Mouse (Mus musculus): ENCODE measurements around the gene Clp1. TPM values are rescaled to one million over a fixed set of nuclear protein-coding genes. Genes with fewer than 3 reads are reported as not detected.
"Not testable (repeated sequence)": the region's sequence is repeated elsewhere in the genome, so short reads cannot be mapped to it uniquely, and the experiment has no call there.

The Clp1 gene
- polyA plus RNA-seq, 1 experiment from 2014 or later = 53.9 TPM

GRCm38 (mm10) chr2:84738271-84738911, 11.2 kb upstream of the Clp1 start:
- H3K9me3 ChIP-seq (replicated peaks) = no peaks in the 10 kb centered on the region
- H3K4me3 ChIP-seq (replicated peaks) = peak overlapping the region; percentile 66
- peaks cover 98% of the 10 kb centered on the region for H3K4me1 ChIP-seq (replicated peaks)
- peak overlapping the region; percentile 77; the same call in 1 of the 2 replicates for H3K9ac ChIP-seq
- peaks cover 41% of the 10 kb centered on the region for H3K27me3 ChIP-seq
- H3K4me2 ChIP-seq = peak overlapping the region; percentile 82
- H3K27ac ChIP-seq (replicated peaks) = peak overlapping the region; percentile 98
- 5% methylated on average over 12 of the region's 12 CpGs for WGBS (ENCODE audit: insufficient replicate concordance)
- peaks cover 58% of the 10 kb centered on the region for H3K36me3 ChIP-seq (replicated peaks)
- no peak for ATAC-seq (ENCODE audit: insufficient read depth)

GRCm38 (mm10) chr2:84737451-84737925, 10.3 kb upstream of the Clp1 start:
- H3K4me1 ChIP-seq (replicated peaks) = peaks cover 98% of the 10 kb centered on the region
- no peak for ATAC-seq (ENCODE audit: insufficient read depth)

GRCm38 (mm10) chr2:84736312-84737161, 9.4 kb upstream of the Clp1 start:
- peak overlapping the region; percentile 98 for H3K27ac ChIP-seq (replicated peaks)
- no peaks in the 10 kb centered on the region for H3K9me3 ChIP-seq (replicated peaks)
- peaks cover 29% of the 10 kb centered on the region for H3K27me3 ChIP-seq
- H3K36me3 ChIP-seq (replicated peaks) = peaks cover 54% of the 10 kb centered on the region
- ATAC-seq (ENCODE audit: insufficient read depth) = no peak
- peak overlapping the region; percentile 77 for H3K9ac ChIP-seq
- peaks cover 98% of the 10 kb centered on the region for H3K4me1 ChIP-seq (replicated peaks)
- WGBS (ENCODE audit: insufficient replicate concordance) = 12% methylated on average over 27 of the region's 27 CpGs
- H3K4me3 ChIP-seq (replicated peaks) = peak overlapping the region; percentile 66
- peak overlapping the region; percentile 82 for H3K4me2 ChIP-seq

More at GRCm38 (mm10) chr2:84737451-84737925, 10.3 kb upstream of the Clp1 start:
- Histone ChIP-seq H3K4me3 (replicated peaks) (peak overlapping the region; percentile 66), H3K36me3 (replicated peaks) (peaks cover 58% of the 10 kb centered on the region), H3K4me2 (peak overlapping the region; percentile 82), H3K27ac (replicated peaks) (peak overlapping the region; percentile 98), H3K9me3 (replicated peaks) (no peaks in the 10 kb centered on the region), H3K27me3 (peaks cover 33% of the 10 kb centered on the region), H3K9ac (peak overlapping the region; percentile 77)
- 17% methylated on average over 8 of the region's 8 CpGs for WGBS (ENCODE audit: insufficient replicate concordance)

- ATAC-seq (ENCODE audit: insufficient read depth) = peak; percentile 90
- peak overlapping the region; percentile 66 for H3K4me3 ChIP-seq (replicated peaks)
- H3K9me3 ChIP-seq (replicated peaks) = no peaks in the 10 kb centered on the region
- WGBS (ENCODE audit: insufficient replicate concordance) = 2% methylated on average over 7 of the region's 7 CpGs
- H3K4me1 ChIP-seq (replicated peaks) = peaks cover 98% of the 10 kb centered on the region
- H3K27ac ChIP-seq (replicated peaks) = peak overlapping the region; percentile 98
- peak overlapping the region; percentile 82 for H3K4me2 ChIP-seq
- H3K36me3 ChIP-seq (replicated peaks) = peaks cover 46% of the 10 kb centered on the region
- H3K9ac ChIP-seq = peak overlapping the region; percentile 77
- peaks cover 27% of the 10 kb centered on the region for H3K27me3 ChIP-seq
Observed at GRCm38 (mm10) chr2:84735346-84735920, 8.3 kb upstream of the Clp1 start.

GRCm38 (mm10) chr2:84734919-84735318, 7.8 kb upstream of the Clp1 start:
- Histone ChIP-seq H3K4me1 (replicated peaks) (peaks cover 98% of the 10 kb centered on the region), H3K9ac (peak overlapping the region; percentile 77), H3K4me3 (replicated peaks) (peak overlapping the region; percentile 66), H3K27me3 (peaks cover 26% of the 10 kb centered on the region), H3K9me3 (replicated peaks) (no peaks in the 10 kb centered on the region), H3K4me2 (peak overlapping the region; percentile 82), H3K36me3 (replicated peaks) (peaks cover 41% of the 10 kb centered on the region), H3K27ac (replicated peaks) (peak overlapping the region; percentile 98)
- peak; percentile 35 for ATAC-seq (ENCODE audit: insufficient read depth)
- 2% methylated on average over 2 of the region's 2 CpGs for WGBS (ENCODE audit: insufficient replicate concordance)

- peak overlapping the region; percentile 66 for H3K4me3 ChIP-seq (replicated peaks)
- peaks cover 36% of the 10 kb centered on the region for H3K36me3 ChIP-seq (replicated peaks)
- peak overlapping the region; percentile 77 for H3K9ac ChIP-seq
- peaks cover 98% of the 10 kb centered on the region for H3K4me1 ChIP-seq (replicated peaks)
- peaks cover 26% of the 10 kb centered on the region for H3K27me3 ChIP-seq
- no peaks in the 10 kb centered on the region for H3K9me3 ChIP-seq (replicated peaks)
- H3K4me2 ChIP-seq = peak overlapping the region; percentile 82
- ATAC-seq (ENCODE audit: insufficient read depth) = no peak
- 1% methylated on average over 11 of the region's 11 CpGs for WGBS (ENCODE audit: insufficient replicate concordance)
- H3K27ac ChIP-seq (replicated peaks) = peak overlapping the region; percentile 98
Observed at GRCm38 (mm10) chr2:84734351-84734864, 7.3 kb upstream of the Clp1 start.

- Histone ChIP-seq H3K4me3 (replicated peaks) (peak within 1 kb of the TSS; percentile 66), H3K27me3 (peaks cover 26% of the 10 kb centered on the region), H3K27ac (replicated peaks) (peak within 1 kb of the TSS; percentile 98), H3K4me1 (replicated peaks) (peaks cover 96% of the 10 kb centered on the region), H3K9me3 (replicated peaks) (no peaks in the 10 kb centered on the region), H3K9ac (peak within 1 kb of the TSS; percentile 77), H3K36me3 (replicated peaks) (peaks cover 29% of the 10 kb centered on the region), H3K4me2 (peak within 1 kb of the TSS; percentile 82)
- ATAC-seq (ENCODE audit: insufficient read depth) = peak; percentile 60
- WGBS (ENCODE audit: insufficient replicate concordance) = 7% methylated on average over 8 of the region's 8 CpGs
Observed at GRCm38 (mm10) chr2:84733579-84734300, 6.6 kb upstream of the Clp1 start, which contains the start of gene Ypel4. Gene Ypel4, plus strand, starts transcription at chr2:84734058.

GRCm38 (mm10) chr2:84732394-84732793, 5.2 kb upstream of the Clp1 start:
- H3K4me1 ChIP-seq (replicated peaks) = peaks cover 92% of the 10 kb centered on the region
- H3K9me3 ChIP-seq (replicated peaks) = no peaks in the 10 kb centered on the region
- peak overlapping the region; percentile 22; the same call in 1 of the 2 replicates for H3K9ac ChIP-seq
- peaks cover 16% of the 10 kb centered on the region for H3K36me3 ChIP-seq (replicated peaks)
- no peak overlapping the region for H3K4me3 ChIP-seq (replicated peaks)
- peak overlapping the region; percentile 98 for H3K27ac ChIP-seq (replicated peaks)
- H3K4me2 ChIP-seq = peak overlapping the region; percentile 82
- 79% methylated on average over 1 of the region's 1 CpGs for WGBS (ENCODE audit: insufficient replicate concordance)
- ATAC-seq (ENCODE audit: insufficient read depth) = no peak
- H3K27me3 ChIP-seq = peaks cover 22% of the 10 kb centered on the region

- Histone ChIP-seq H3K4me1 (replicated peaks) (peaks cover 83% of the 10 kb centered on the region), H3K9me3 (replicated peaks) (no peaks in the 10 kb centered on the region), H3K36me3 (replicated peaks) (peaks cover 5% of the 10 kb centered on the region), H3K4me3 (replicated peaks) (no peak overlapping the region), H3K9ac (no peak overlapping the region), H3K27me3 (peaks cover 11% of the 10 kb centered on the region; the same call in 1 of the 2 replicates), H3K4me2 (no peak overlapping the region), H3K27ac (replicated peaks) (peak overlapping the region; percentile 98)
- ATAC-seq (ENCODE audit: insufficient read depth) = no peak
- WGBS (ENCODE audit: insufficient replicate concordance) = 84% methylated on average over 3 of the region's 3 CpGs
Observed at GRCm38 (mm10) chr2:84731206-84731605, 4.1 kb upstream of the Clp1 start.

- Histone ChIP-seq H3K36me3 (replicated peaks) (peaks cover 31% of the 10 kb centered on the region), H3K4me1 (replicated peaks) (peaks cover 84% of the 10 kb centered on the region), H3K4me2 (peak overlapping the region; percentile 81), H3K4me3 (replicated peaks) (peak overlapping the region; percentile 67; the same call in 1 of the 2 replicates), H3K27ac (replicated peaks) (peak overlapping the region; percentile 94)
- ATAC-seq (ENCODE audit: insufficient read depth); H3K27me3 ChIP-seq; H3K9me3 ChIP-seq (replicated peaks); H3K9ac ChIP-seq: not testable (repeated sequence)
- 78% methylated on average over 5 of the region's 5 CpGs for WGBS (ENCODE audit: insufficient replicate concordance)
Observed at GRCm38 (mm10) chr2:84728191-84728590, 1.0 kb upstream of the Clp1 start.

Data from liver, embryonic 15.5 days (tissue).